Comparison of ENCODE assay signal across 13 mouse cellular contexts in genomic region chr8:115636751-115637150, GRCm38 (mm10).
"Had no signal": no experiment of that assay in that cellular context is flagged by ENCODE, and none has a peak within 500 bp of the region (broad histone marks: within the 10 kb centered on the region; RNA-seq: fewer than 3 reads in every experiment).

No protein-coding gene starts in this region.

- DNase-seq: kidney, adult 8-10 months; kidney, postnatal 25 days; liver; liver, embryonic 13.5 days; liver, postnatal 0 days; right cerebral cortex, postnatal 14 days; thymus, postnatal 4 days had no signal

- H3K36me3 ChIP-seq: intestine, embryonic 15.5 days; limb, embryonic 12.5 days; liver, embryonic 13.5 days; midbrain, embryonic 12.5 days had no signal

- H3K9me3 ChIP-seq: intestine, embryonic 15.5 days; limb, embryonic 12.5 days; liver, embryonic 13.5 days; midbrain, embryonic 12.5 days had no signal

- H3K27ac ChIP-seq: hindbrain, embryonic 14.5 days; intestine, embryonic 15.5 days; layer of hippocampus, adult 2 months; limb, embryonic 12.5 days; liver, embryonic 13.5 days; midbrain, embryonic 12.5 days had no signal

- H3K4me2 ChIP-seq: hindbrain, embryonic 14.5 days; intestine, embryonic 15.5 days; limb, embryonic 12.5 days; liver, embryonic 13.5 days; midbrain, embryonic 12.5 days had no signal

- H3K4me1 ChIP-seq: intestine, embryonic 15.5 days; liver, embryonic 13.5 days; midbrain, embryonic 12.5 days had no signal

- ATAC-seq: intestine, embryonic 15.5 days; liver, postnatal 0 days; midbrain, embryonic 16.5 days had no signal

- H3K27me3 ChIP-seq: intestine, embryonic 15.5 days; limb, embryonic 12.5 days; liver, embryonic 13.5 days; midbrain, embryonic 12.5 days had no signal

- H3K4me3 ChIP-seq: intestine, embryonic 15.5 days; layer of hippocampus, adult 2 months; limb, embryonic 12.5 days; liver, embryonic 13.5 days; midbrain, embryonic 12.5 days had no signal

- H3K9ac ChIP-seq: hindbrain, embryonic 14.5 days; intestine, embryonic 15.5 days; limb, embryonic 12.5 days; liver, embryonic 13.5 days; liver, postnatal 0 days; midbrain, embryonic 12.5 days had no signal
